Mouse (Mus musculus) kidney, postnatal 4 days (tissue): ENCODE results near the gene Fam72a.
A peak's percentile ranks its signal among the peaks of the same experiment; 100 is the strongest.

ENCODE experiments used
- DNase-seq, 2 experiments: peaks; one replicate each; pipeline ENCODE4 v3.0.0; 2021; ENCODE audit warnings: mixed read lengths in 2 of 2

Gene Fam72a

DNA sequence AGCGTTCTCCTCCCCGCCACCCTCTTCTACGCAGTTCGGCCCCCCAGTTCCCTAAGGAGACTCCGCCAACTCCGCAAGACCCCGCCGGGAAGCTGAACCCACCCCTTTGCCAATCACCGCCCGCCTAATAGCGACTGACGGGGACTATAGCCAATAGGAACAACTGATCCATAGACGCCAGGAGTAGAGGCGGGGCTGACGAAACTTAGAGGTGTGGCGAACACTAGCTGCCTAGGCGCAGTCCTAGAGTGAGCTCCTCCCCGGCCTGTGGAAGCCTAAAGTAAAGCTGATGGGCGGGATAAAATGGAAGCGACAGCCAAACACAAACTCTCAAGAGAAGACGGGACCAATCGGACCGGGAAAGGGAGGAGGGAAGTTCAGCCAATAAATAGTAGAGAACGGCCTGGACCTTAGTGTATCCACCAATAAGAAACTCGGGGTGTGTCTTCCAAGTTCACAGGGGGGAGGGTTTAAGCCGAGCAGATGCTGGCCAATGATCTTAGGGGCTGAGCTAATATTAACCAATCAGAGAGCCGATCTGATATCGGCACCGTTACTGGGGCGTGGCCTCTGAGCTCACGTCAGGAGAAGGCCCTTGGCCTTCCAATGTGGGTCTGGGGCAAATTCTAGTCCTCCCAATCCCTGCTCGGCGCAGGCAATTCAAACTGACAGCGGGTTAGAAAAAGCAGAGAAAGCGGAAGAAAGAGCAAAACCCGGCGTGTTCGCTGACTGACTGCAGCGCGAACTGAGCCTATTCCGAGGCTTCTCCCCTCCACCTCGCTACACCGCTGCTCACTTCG is at the start of gene Fam72a, which contains the start of gene Srgap2:
TSS of gene Fam72a (plus strand) at position 623 of the 800 bp plus-strand sequence.
TSS of gene Srgap2 (minus strand) at position 72 of the 800 bp plus-strand sequence.
- DNase-seq, result peak; percentile 97 to 98

DNA sequence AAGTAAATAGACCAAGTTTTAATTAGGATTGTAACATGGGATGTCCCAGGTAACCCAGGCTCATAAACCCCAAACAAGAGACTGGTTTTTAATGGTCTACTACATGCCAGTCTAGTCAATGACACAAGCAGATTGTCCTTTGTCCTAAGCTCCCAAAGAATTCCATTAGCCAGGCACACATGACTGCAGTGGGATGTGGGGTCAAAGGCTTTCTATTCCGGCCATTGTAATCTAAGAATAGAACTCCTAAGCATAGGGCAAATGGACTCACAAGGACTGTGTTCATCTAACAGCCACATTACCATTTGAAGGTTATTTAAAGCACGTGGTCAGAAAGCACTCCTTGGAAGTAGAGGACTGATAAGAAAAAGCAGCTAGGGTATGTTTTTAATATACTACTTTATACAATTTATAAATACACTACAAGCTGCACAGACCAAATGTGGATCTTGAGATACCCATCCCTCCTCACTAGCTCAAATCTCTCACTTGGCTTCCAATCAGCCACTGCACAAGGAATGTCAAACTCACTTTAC is 48.9 kb upstream of the Fam72a start:
- DNase-seq, result no peak

DNA sequence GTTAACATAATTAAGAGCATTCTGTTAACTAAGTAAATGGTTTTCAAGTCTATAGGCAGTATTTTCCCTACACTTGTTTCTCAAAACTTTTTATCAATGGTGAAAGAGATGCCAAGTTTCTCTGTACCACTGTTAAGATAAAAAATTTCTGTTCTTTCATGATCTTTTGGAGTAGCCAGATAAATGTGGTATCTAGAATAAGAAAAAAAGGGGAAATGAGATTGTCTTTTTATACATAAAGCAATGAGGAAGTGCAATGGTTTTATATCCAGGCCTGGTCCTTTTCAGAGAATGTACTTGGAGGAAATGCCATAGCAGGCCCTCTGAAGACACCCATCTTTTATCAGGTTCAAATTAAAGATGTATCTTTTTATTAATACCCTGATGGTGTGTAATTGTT is 46.3 kb upstream of the Fam72a start:
- DNase-seq, result no peak

DNA sequence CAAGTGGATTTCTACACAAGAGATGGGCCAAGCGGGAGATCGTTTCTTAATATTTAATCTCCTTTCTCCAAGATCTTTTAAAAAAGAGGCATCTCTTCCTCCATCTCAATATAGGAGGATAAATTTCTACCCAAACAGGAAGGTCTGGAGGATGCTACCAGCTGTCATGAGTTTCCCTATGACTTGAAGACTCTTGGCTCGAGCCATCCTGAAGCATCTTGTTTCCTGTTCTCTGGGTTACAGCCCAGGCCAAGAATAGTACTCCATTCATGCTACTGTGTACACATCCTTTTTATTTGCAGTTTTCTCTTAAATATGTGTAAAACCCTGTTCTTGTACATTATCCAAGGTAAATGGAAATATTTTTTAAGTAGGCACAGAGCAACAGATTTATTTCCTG is 45.5 kb upstream of the Fam72a start:
- no peak for DNase-seq

DNA sequence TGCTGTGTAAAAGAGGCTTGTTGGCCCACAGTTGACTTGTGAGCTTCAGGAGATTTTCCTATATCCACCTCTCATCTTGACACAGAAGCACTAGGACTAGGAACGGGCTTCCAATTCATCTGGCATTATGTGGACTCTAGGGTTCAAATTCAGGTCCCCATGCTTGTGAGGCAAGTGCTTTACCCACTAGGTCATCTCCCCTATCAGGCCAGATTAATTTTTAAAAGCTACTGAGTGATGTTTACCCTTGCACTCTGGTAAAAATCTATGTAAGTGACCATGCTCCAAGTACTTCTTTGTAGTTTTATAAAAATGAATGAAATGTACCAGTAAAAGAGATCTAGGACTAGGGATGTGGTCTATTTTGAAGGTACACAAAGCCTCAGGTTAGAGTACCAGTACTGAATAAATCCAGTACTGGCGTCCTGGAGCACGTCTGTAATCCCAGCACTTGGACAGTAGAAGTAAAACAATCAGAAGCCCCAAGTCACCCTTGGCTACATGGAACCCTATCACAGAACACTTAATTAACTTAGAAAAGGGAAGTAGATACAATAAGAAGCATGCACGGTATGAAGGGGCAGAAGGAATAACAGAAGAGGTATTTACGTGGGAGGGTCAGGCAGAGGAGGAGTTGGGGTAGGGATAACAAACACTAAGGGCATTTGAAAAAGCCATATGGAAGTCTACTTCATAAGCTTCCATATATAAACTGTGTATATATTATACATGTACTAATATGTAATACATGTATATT is 41.4 kb upstream of the Fam72a start:
- DNase-seq, result no peak

DNA sequence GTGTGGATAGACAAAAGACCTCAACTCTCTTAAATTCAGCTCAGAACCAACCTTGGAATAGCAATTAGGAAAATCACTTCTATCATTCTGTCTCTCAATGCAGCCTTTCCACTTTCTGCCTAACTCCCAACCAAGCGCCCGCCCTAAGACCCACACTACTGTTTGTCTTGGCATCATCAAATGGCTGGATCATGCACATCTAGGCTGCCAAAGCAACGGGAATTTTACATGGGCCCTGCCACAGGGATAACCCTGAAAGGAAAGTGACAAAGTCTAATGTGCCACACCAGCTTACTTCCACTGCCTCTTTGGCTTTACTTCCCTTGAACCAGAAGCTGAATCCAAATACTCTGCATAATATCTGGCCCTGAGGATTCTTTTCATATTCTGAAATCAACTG is 38.4 kb upstream of the Fam72a start:
- no peak for DNase-seq

- DNase-seq, result no peak
These were observed 36.1 kb upstream of the Fam72a start for GRCm38 (mm10) chr1:131491579-131491978.

DNA sequence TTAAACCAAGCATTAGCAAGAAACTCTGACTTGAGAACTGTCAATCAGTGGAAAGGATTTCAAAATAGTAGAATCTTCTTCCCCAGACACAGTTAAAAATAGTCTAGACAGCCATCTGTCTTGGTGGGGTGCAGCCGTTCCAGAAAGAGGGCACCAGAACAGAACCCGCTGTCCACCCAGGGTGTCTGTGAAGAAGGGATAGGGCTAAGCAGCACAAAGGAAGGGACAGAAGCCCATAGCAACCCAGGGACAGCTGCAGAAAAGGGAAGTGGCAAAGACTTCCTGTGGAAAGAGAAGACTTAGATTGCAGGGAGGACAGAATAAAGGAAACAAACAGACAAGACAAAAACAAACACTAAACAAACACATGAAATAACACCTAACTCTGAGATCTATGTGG is 35.3 kb upstream of the Fam72a start:
- DNase-seq, result no peak

GRCm38 (mm10) chr1:131493966-131494898 is 33.5 kb upstream of the Fam72a start:
- peak; percentile 69 to 75 for DNase-seq

GRCm38 (mm10) chr1:131498231-131498630 is 29.5 kb upstream of the Fam72a start:
- DNase-seq, result no peak

DNA sequence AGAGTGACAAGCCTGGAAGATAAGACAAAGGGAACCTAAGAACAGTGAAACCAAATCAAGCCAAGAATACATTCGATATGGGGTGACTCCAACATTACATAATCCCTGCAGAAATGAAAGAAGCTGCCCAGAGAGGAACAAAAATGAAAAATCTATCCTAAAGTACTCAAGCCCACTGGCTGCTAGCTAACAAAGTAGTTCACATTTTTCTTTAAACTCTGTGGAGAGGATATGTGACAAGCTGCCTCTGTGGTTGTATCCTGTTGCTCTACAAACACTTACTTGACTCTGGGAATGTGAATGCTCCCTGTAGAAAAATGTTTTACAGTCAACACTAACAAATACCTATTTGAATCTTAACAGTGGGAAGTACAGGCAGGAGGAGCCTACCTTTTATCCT is 26.0 kb upstream of the Fam72a start:
- no peak for DNase-seq

GRCm38 (mm10) chr1:131511131-131511530 is 16.6 kb upstream of the Fam72a start:
- no peak for DNase-seq

- DNase-seq, result no peak
These were observed 15.8 kb upstream of the Fam72a start for GRCm38 (mm10) chr1:131511661-131512500.

GRCm38 (mm10) chr1:131513136-131513535 is 14.6 kb upstream of the Fam72a start:
- DNase-seq, result no peak

DNA sequence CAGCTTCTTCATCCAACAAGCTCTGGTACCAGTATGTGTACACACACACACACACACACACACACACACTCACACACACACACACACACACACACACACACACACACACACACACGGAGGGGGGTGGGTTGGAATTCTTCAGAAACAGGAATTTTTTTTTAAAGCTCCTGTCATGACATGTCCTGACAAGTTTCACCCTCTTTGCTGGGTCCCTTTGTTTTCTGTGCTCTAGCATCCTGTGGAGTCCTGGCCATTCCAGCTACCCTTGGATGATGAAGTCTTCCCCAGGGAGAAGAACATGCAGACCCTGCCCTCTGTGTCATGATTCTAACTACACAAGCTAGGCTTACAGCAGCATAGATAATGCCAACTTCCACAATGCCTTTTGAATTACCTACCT is 13.5 kb upstream of the Fam72a start:
- DNase-seq, result no peak

GRCm38 (mm10) chr1:131516588-131516987 is 11.1 kb upstream of the Fam72a start:
- no peak for DNase-seq

DNA sequence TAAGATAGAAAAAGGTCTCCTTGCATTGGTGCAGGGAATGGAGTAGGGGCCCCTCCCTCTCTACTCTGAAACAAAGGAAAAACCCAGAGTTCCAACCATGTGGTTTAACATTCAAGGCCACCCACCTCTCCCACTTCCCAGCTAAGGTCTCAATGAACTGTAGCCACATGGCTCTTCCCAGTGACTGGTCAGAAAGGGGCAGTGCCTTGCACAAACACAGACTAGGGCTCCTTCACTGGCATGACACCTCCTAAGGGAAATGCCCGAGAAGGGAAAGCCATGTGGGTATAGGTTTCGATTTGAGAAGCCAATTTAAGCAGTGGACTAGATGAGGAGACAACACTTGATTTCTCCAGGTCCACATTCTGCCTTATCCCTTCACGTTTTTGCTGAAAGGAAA is 3.9 kb upstream of the Fam72a start:
- DNase-seq, result no peak

- peak; percentile 66 to 77 for DNase-seq
These were observed 2.6 kb upstream of the Fam72a start for GRCm38 (mm10) chr1:131525101-131525585.

- peak; percentile 55 to 72 for DNase-seq
These were observed 2.0 kb upstream of the Fam72a start for GRCm38 (mm10) chr1:131525586-131526271.

DNA sequence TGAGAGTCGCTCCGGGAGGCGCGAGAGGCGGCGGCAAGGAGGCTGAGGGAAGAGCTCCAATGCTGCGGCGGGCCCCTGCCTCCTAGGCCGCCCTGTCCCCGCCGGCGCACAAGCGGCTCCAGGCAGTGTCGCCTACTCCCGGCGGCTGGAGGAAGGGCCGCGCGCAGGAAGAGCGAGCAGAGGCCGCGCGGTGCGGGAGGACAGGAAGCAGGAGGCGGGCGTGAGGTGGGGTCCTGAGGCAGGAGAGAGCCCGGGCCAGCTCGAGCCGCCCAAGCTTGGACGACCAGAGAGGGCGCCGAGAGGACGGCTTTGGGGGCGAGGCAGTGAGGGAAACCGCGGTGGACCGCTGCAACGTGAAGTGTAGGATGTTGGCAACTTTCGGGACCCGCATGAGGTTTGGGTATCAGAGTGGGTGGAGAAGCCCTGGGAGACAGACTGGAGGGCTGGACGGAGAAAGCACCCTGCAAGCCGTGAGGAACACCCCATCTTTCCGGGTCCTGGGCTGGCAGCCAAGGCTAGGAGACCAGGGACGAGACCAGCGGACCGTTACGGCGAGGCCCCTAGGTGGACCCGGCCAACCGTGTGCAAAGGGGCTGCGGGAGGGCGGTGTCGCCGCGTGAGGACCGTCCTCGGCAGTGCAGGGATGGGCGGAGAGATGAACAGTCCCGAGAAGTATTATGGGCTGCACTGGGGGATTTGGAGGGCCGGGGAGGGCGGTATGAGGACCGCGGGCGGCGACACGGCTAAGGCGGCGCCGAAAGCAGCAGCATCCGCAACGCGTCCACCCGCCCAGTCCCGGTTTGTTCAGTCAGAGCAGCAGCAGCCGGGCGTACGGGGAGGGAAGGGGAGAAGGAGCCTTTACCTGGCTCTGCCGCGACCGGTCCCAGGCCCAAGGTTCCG is 1.1 kb upstream of the Fam72a start:
- DNase-seq, result peak; percentile 78 to 88
